Mouse (Mus musculus): ENCODE data around the gene Gm5148. TPM values are rescaled to one million over a fixed set of nuclear protein-coding genes. Genes with fewer than 3 reads are reported as not detected.

Gm5148 gene
- polyA plus RNA-seq, 1 experiment from 2014 or later: 5.1 TPM

DNA sequence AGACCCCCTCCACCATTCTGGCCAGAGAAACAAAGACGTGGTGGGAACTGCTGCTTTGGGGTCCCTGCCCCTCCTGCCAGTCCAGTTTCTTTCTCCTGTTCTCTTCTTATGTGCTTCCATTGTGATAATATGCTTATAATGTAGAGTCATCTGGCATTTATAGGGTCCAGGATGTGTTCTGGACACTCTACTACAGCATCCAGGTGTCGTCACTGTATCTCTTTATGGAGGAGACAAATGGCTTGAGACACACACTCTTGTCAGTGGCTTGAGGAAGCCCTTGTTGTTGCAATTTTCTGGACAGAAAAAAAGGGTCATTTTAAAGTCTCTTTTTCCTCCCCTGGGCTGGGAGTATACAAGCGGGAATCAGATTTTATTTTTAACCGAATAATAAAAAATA lies 33.3 kb upstream of the Gm5148 start:
- Histone ChIP-seq H3K36me3 (no peaks in the 10 kb centered on the region), H3K9ac (no peak overlapping the region), H3K9me3 (no peaks in the 10 kb centered on the region), H3K4me3 (replicated peaks) (no peak overlapping the region), H3K4me1 (replicated peaks) (peaks cover 10% of the 10 kb centered on the region), H3K27me3 (replicated peaks) (no peaks in the 10 kb centered on the region), H3K4me2 (replicated peaks) (no peak overlapping the region; the same call in 1 of the 2 replicates), H3K27ac (no peak overlapping the region)
- no peak for ATAC-seq
- 46% methylated on average over 4 of the region's 4 CpGs for WGBS

DNA sequence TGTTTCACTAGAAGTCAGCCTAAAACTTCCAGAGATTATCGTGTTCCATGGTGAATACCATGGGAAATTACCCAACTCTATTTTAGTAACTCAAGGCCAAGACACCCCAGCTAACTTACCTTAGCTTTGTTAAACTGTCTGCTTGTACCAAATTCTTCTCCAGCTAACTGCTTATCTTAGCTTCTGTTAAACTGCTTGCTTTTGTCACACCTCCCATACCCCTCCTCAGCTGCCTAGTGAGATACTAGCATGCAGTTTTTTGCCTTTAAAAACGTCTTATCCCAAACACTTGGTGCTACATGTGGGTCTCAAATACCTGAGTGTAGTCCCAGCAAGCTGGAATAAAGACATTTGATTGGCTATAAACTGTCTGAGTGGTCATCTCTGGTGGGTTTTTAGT lies 31.7 kb upstream of the Gm5148 start:
- 72% methylated on average over 2 of the region's 2 CpGs for WGBS
- H3K9me3 ChIP-seq: no peaks in the 10 kb centered on the region

DNA sequence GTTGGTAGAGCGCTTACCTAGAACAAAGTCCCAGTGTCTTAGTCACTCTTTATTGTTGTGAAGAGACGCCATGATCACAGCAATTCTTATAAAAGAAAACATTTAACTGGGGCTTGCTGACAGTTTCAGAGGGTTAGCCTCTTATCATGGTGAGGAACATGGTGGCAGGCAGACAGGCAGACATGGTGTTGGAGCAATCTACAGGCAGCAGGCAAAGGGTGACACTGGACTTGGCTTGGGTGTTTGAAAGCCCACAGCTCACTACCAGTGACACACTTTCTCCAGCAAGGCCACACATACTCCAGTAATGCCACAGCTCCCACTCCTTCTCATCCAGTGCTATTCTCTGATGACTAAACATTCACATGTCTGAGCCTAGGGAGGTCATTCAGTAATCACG lies 30.3 kb upstream of the Gm5148 start:
- H3K27ac ChIP-seq: no peak overlapping the region
- no peaks in the 10 kb centered on the region for H3K9me3 ChIP-seq
- no peak overlapping the region for H3K4me2 ChIP-seq (replicated peaks)
- H3K27me3 ChIP-seq (replicated peaks): no peaks in the 10 kb centered on the region
- H3K4me3 ChIP-seq (replicated peaks): no peak overlapping the region
- H3K36me3 ChIP-seq: no peaks in the 10 kb centered on the region
- 91% methylated on average over 3 of the region's 3 CpGs for WGBS
- H3K9ac ChIP-seq: no peak overlapping the region
- ATAC-seq: no peak
- H3K4me1 ChIP-seq (replicated peaks): peaks cover 10% of the 10 kb centered on the region

More for the DNA sequence above, 31.7 kb upstream of the Gm5148 start:
- Histone ChIP-seq H3K27ac (no peak overlapping the region), H3K27me3 (replicated peaks) (no peaks in the 10 kb centered on the region), H3K4me2 (replicated peaks) (no peak overlapping the region), H3K4me3 (replicated peaks) (no peak overlapping the region), H3K9ac (no peak overlapping the region), H3K4me1 (replicated peaks) (peaks cover 10% of the 10 kb centered on the region), H3K36me3 (no peaks in the 10 kb centered on the region)
- ATAC-seq: no peak

DNA sequence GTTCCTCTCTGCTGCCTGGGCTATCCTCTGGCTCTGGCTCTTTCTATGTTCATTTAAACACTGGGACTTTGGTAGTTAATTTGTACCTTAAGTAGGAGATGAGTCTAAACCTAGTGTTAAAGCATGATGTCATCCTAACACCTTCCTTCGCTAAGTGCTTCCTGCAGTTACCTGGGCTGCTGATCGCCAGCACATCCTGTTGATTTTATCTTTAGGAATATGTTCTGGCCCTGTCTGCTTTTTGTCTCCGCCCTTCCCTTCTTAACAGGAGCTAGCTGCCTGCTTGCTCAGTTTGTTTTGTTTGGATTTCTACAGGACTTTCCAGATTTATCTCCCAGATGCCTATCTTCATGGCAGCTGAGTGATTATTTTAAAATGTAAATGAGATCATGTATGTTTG lies 28.9 kb upstream of the Gm5148 start:
- Histone ChIP-seq H3K9ac (no peak overlapping the region), H3K27ac (no peak overlapping the region), H3K36me3 (no peaks in the 10 kb centered on the region), H3K27me3 (replicated peaks) (no peaks in the 10 kb centered on the region), H3K9me3 (no peaks in the 10 kb centered on the region), H3K4me3 (replicated peaks) (no peak overlapping the region), H3K4me1 (replicated peaks) (peaks cover 4% of the 10 kb centered on the region), H3K4me2 (replicated peaks) (no peak overlapping the region)
- WGBS: 53% methylated on average over 3 of the region's 3 CpGs
- no peak for ATAC-seq

DNA sequence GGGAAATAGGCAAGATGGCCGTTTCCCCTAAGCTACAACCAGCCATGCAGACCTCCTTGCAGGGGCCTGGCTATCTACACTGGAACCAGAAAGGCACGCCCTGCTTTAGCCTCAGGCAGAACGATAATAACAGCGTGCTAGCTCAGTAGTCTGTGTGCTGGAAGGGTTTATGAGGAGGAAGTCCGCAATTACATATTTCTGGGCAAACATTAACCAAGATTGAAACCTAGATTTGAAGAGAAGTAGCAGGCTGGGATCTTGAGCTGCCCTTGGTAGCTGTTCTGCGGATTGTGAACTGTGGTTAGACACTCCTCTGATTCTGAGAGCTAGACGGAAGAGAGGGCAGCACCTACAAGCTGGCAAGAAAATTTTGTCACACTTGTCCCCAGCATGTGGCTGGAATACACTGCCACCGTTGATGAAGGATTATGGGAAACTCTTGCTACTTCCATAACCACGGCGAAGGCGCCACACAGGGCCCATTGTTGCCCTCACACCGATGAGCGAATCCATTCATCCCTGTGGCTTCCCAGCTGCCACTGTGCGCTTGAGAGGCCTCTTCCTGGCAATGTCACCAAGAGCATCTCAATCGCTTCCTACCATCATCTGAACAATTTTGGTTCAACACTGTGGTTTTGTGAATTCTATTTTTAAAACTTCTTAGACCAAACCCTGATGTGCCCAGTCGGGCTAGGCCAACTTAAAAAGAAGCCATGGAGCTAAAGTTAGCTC lies 23.9 kb upstream of the Gm5148 start:
- H3K9me3 ChIP-seq: no peaks in the 10 kb centered on the region
- H3K4me1 ChIP-seq (replicated peaks): no peaks in the 10 kb centered on the region
- no peaks in the 10 kb centered on the region for H3K36me3 ChIP-seq
- peak overlapping the region; percentile 78 for H3K27ac ChIP-seq
- H3K27me3 ChIP-seq (replicated peaks): no peaks in the 10 kb centered on the region
- no peak overlapping the region for H3K9ac ChIP-seq
- no peak overlapping the region for H3K4me2 ChIP-seq (replicated peaks)
- WGBS: 67% methylated on average over 16 of the region's 16 CpGs
- no peak overlapping the region for H3K4me3 ChIP-seq (replicated peaks)
- peak; percentile 98 for ATAC-seq

DNA sequence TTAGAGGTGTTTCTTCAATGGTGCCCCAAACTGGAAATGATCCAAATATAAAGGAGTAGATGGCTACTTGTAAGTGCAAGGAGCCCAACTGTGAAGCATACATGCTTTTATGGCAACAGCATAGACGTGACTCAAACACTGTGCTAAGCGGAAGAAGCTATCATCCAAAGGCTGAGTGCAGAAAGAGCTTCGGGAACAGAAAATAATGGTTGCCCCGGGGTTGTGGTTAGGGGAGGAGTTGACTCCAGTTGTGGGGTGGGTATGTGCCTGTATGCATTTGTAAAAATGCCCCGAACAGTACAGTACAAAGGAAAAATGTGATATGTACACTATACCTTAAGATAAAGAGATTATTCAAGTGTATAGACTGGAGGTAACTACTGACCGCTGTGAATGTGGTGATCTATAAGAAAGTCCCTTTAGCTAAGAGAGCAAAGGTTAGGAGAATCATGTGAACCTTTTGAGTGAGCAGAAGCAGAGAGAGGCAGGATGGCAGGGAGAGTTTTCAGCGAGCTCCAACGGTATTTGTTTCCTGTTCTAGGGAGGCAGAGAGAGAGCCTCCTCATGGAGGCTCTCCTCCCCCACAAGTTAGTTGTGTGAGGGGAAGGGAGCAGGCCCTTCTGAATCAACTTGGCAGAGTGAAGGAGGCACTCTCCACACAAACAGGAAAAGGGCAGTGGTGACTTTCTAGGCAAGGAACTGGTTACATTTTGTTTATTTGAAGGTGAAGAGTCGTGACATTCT lies 23.1 kb upstream of the Gm5148 start:
- H3K4me1 ChIP-seq (replicated peaks): no peaks in the 10 kb centered on the region
- no peaks in the 10 kb centered on the region for H3K36me3 ChIP-seq
- no peak overlapping the region for H3K4me2 ChIP-seq (replicated peaks)
- peak; percentile 66 for ATAC-seq
- no peaks in the 10 kb centered on the region for H3K27me3 ChIP-seq (replicated peaks)
- H3K9me3 ChIP-seq: no peaks in the 10 kb centered on the region
- 71% methylated on average over 9 of the region's 9 CpGs for WGBS
- peak overlapping the region; percentile 78 for H3K27ac ChIP-seq
- no peak overlapping the region for H3K9ac ChIP-seq
- H3K4me3 ChIP-seq (replicated peaks): no peak overlapping the region

DNA sequence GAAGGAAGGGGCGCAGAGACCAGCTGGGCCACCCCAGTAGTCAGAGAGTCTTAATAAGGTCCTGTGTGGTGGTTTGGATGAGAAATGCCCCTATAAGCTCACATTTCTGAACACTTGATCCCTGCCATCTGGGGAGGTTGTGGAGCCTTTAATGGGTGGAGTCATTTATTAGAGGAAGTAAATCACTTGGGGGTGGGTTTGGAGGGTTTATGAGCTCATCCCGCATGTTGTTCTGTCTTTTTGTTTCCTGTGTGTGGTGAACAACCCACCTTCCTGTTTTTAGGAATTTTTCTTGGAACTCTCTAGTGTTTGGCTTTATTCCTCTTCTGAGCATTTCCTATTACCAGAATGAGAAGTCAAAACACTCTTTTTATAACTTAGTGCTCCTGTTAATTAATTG lies 19.8 kb upstream of the Gm5148 start:
- no peak for ATAC-seq
- Histone ChIP-seq H3K9me3 (no peaks in the 10 kb centered on the region), H3K36me3 (no peaks in the 10 kb centered on the region), H3K9ac (no peak overlapping the region), H3K4me1 (replicated peaks) (no peaks in the 10 kb centered on the region), H3K27ac (no peak overlapping the region), H3K4me3 (replicated peaks) (no peak overlapping the region), H3K27me3 (replicated peaks) (no peaks in the 10 kb centered on the region), H3K4me2 (replicated peaks) (no peak overlapping the region)
- WGBS: 70% methylated on average over 2 of the region's 2 CpGs

DNA sequence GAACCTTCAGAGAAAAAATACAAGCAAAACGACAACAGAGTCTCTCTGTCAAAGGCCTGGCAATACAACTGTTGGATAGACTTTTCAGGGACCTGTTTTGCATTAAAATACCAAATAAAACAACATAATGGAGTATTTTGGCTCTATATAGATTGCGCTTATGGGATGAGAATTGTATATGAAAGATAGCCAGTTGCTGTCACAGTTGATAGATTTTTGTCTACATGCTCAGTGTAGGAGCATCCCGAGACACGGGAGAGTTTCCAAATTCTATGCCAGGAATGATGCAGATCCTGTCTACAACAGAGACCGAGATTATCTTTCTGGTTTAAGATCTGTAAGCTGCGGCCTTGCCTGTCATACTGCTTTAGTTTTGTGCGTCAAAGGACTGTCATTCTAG lies 15.7 kb upstream of the Gm5148 start:
- H3K4me3 ChIP-seq (replicated peaks): no peak overlapping the region
- H3K9me3 ChIP-seq: no peaks in the 10 kb centered on the region
- H3K9ac ChIP-seq: no peak overlapping the region
- no peaks in the 10 kb centered on the region for H3K27me3 ChIP-seq (replicated peaks)
- H3K27ac ChIP-seq: no peak overlapping the region
- ATAC-seq: no peak
- H3K4me1 ChIP-seq (replicated peaks): peaks cover 9% of the 10 kb centered on the region
- H3K36me3 ChIP-seq: no peaks in the 10 kb centered on the region
- H3K4me2 ChIP-seq (replicated peaks): no peak overlapping the region
- 72% methylated on average over 7 of the region's 7 CpGs for WGBS

DNA sequence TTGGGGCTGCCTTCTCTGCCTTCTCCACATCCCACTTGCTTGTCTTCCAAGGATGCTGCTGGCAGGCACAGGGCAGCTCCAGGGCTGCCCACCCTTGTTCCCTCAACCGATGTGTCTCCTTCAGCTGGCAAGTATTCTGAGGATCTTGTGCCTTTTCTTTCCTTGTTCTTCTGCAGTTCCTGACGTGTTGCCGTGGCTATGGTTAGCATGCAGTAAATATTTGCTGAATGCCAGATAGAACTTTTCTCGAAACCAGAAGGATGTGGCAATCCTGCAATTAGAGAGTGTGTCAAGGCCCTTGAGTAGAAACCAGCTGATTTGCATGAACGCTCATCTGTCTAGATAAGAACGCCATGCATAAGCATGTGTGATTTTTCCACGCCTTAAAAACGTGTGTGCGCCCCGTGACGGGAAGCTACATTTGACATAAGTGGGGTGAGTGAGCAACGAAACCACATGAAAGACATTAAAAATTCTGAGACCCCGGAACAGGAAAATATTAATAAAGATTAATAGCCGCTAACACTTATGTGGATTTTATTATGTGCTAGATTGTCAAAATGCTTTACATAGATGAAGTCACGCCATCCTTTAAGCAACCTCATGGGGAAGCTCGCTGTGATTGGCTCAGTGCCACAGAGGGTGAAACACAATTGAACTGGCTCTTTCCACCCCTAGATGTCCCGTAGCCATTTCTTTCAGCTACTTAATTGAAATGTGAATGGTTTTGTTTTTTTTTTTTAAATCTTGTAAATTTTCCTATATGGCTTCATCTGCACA lies 14.1 kb upstream of the Gm5148 start:
- H3K4me3 ChIP-seq (replicated peaks): no peak overlapping the region
- H3K27me3 ChIP-seq (replicated peaks): no peaks in the 10 kb centered on the region
- ATAC-seq: no peak
- no peaks in the 10 kb centered on the region for H3K9me3 ChIP-seq
- H3K4me2 ChIP-seq (replicated peaks): no peak overlapping the region
- no peak overlapping the region for H3K9ac ChIP-seq
- 0 out of 2 replicates have a peak overlapping the region, but pooled peaks have one; percentile 40 for H3K27ac ChIP-seq
- 86% methylated on average over 17 of the region's 17 CpGs for WGBS
- no peaks in the 10 kb centered on the region for H3K36me3 ChIP-seq
- peaks cover 9% of the 10 kb centered on the region for H3K4me1 ChIP-seq (replicated peaks)

DNA sequence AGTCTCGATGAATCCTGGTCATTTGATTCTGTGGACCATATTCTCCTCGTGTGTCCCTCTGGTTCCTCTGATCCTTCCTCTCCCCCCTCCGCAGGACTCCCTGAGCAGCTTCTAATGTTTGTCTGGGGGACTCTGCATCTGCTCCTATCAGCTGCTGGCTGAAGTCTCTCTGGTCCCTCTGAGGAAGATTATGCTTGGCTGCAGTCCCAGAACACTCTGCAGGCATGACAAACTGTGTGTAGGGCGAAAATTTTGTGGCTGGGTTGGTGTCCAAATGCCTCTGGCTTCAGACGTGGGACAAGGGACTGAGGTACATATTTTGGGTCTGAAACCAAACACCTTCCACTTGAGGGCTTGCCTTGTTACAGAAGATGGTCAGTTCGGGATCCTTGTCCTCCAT lies 13.1 kb upstream of the Gm5148 start:
- WGBS: 36% methylated on average over 6 of the region's 6 CpGs
- Histone ChIP-seq H3K27ac (0 out of 2 replicates have a peak overlapping the region, but pooled peaks have one; percentile 7), H3K27me3 (replicated peaks) (no peaks in the 10 kb centered on the region), H3K36me3 (no peaks in the 10 kb centered on the region), H3K9ac (no peak overlapping the region), H3K9me3 (no peaks in the 10 kb centered on the region), H3K4me1 (replicated peaks) (peaks cover 9% of the 10 kb centered on the region), H3K4me2 (replicated peaks) (no peak overlapping the region), H3K4me3 (replicated peaks) (no peak overlapping the region)
- peak; percentile 60 for ATAC-seq

DNA sequence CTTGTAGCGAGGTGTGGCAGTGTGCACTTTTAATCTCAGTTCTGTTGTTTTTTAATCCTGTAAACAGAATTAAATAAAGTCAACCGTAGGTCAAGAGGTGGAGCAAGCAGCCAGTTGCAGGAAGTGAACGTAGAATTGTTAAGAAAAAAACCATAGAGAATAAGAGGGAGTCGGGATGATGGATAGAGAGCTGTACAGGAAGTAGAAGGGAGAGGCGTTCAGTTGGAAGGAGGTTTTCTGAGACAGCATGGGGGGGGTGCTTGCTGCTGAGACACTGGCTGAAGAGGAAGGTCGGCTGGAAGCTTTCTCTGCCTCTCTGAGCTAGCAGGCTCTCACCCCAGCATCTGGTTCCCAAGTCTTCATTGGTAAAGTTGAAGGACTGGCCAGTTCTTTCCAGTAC lies 10.9 kb upstream of the Gm5148 start:
- no peak overlapping the region for H3K4me2 ChIP-seq (replicated peaks)
- ATAC-seq: no peak

DNA sequence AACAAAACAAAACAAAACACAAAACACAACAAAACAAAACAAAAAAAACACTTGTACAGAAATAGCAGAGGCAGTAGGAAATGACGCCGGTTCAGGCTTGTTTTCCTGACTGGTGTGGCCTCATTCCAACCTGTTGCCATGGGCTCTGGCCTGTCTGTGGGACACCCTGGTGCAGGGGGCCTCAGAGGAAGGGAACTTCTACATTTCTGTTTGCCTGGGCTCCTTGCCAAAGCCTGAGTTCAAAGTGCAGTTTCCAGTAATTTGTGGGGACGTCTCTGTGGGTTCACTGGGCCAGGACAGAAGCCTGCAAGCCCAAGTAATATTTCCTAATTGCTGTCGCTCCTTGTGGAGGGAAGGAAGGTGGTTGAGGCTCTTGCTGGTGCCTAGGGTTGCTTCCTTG lies 4.9 kb upstream of the Gm5148 start:
- Histone ChIP-seq H3K4me1 (replicated peaks) (peaks cover 22% of the 10 kb centered on the region), H3K27ac (peak overlapping the region; percentile 61), H3K36me3 (no peaks in the 10 kb centered on the region), H3K9ac (no peak overlapping the region), H3K4me3 (replicated peaks) (no peak overlapping the region), H3K27me3 (replicated peaks) (no peaks in the 10 kb centered on the region), H3K9me3 (no peaks in the 10 kb centered on the region), H3K4me2 (replicated peaks) (no peak overlapping the region)
- 15% methylated on average over 4 of the region's 4 CpGs for WGBS
- peak; percentile 83 for ATAC-seq

More for the DNA sequence above, 10.9 kb upstream of the Gm5148 start:
- Histone ChIP-seq H3K4me3 (replicated peaks) (no peak overlapping the region), H3K9me3 (no peaks in the 10 kb centered on the region), H3K27me3 (replicated peaks) (no peaks in the 10 kb centered on the region), H3K27ac (no peak overlapping the region), H3K9ac (no peak overlapping the region), H3K36me3 (no peaks in the 10 kb centered on the region), H3K4me1 (replicated peaks) (peaks cover 9% of the 10 kb centered on the region)
- 46% methylated on average over 6 of the region's 6 CpGs for WGBS
